Mouse (Mus musculus) frontal cortex, postnatal 25 days (tissue): ENCODE data around the gene Tubg1.
A peak's percentile ranks its signal among the peaks of the same experiment; 100 is the strongest.

ENCODE experiments used
- DNase-seq, 2 experiments: peaks; one replicate each; pipeline ENCODE4 v3.0.0; 2022; ENCODE audit warnings: low spot score in 2 of 2

Gene Tubg1

DNA sequence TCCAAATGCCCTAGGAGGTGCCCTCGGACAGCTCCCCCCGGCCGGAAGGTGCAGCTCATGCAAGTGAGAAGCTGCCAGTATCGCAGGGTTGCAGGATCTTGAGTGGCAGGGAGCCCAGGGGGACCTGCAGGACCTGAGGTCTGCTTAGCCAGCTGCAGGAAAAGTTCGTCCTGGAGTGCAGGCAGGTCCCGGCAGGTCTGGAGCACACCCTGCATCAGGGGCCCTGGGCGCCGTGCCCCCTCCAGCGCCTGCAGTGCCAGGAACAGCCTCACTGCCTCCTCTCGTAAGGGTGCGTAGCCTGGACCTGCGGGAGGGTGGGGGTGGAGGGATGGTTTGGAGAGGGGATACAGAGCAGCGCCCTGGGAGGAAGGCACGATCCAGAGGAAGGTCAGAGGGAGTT lies 46.6 kb downstream of the Tubg1 start:
- no peak for DNase-seq

DNA sequence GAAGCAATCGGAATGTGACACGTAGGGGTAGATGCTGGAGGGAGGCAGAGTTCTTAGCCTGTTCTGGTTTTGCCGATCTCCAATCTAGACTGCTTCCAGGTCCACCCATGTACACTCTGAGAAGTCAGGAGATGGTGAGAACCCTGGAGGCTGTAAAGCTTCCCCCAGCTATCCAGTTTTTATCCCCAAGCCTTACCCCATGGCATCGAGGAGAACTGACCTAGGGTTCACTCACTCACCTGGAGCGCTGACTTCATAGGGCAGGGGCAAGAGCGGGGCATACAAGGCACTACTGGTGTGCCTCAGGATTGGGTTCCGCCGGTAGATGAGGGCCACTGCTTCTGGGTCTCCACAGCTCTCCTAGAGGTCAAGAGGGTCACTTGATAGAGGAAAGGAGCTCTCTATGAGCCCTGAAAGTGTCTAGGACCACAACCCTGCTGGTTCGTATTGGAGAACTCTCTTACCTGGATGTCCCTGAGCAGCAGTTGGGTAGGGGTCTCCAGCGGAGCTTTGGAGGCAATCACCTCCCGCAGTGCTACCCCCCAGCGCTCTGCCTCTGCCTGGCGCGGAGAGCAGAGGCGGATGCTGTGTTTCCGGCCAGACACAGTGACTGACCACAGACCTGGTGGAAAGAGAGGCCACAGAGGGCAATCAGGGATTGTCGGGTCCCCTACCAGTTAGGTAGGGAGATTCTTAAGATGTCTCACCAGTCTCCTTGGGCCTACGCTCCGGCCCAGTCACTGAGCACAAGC lies 47.6 kb downstream of the Tubg1 start:
- DNase-seq: no peak

DNA sequence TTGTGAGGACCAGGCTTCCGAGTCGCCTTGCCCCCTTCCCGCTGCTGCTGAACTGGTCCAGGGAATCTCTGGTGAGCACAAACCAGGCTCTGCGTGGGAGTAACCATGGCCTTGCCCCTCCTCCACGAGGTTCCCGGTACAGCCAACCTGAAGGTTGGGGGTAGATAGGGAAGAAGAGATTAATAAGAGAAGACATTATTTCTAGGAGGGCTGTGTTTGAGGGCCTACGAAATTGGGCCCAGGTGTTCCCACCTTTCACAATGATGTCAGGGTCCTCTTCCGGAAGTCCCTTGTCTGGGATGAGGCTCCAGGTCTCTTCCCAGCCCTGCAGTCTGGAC lies 48.2 kb downstream of the Tubg1 start:
- DNase-seq: no peak

- no peak for DNase-seq
These were observed 48.7 kb downstream of the Tubg1 start for GRCm38 (mm10) chr11:101168301-101168980.

GRCm38 (mm10) chr11:101169301-101170107 lies 49.8 kb downstream of the Tubg1 start:
- no peak for DNase-seq

GRCm38 (mm10) chr11:101170354-101170810 lies 50.6 kb downstream of the Tubg1 start, which contains the start of gene Cntnap1:
Gene Cntnap1 (plus strand): TSS chr11:101170523.
- no peak for DNase-seq

GRCm38 (mm10) chr11:101170811-101171610 lies 51.3 kb downstream of the Tubg1 start, which contains the start of gene Plekhh3:
Gene Plekhh3 (minus strand): TSS chr11:101171351.
- DNase-seq: peak; percentile 70 to 88

GRCm38 (mm10) chr11:101171721-101172433 lies 52.1 kb downstream of the Tubg1 start:
- DNase-seq: peak; percentile 50 to 52

DNA sequence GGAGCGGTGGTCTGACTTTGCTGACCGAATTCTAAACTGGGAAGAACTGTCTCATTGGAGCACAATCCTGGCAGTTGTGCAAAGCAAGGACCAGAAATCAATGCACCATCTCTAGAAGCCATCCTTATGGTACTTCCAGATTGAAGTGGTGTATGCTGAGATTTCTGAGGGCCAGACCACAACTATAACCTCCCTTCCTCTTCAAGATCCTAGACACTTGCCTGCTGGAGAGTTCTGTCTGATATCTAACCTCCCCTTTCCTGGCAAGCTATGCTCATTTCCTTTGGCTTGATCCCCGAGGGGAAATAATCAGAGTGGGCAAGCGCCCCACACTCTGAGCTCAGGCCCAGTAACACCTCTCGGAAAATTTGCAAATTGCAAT lies 52.7 kb downstream of the Tubg1 start:
- no peak for DNase-seq

DNA sequence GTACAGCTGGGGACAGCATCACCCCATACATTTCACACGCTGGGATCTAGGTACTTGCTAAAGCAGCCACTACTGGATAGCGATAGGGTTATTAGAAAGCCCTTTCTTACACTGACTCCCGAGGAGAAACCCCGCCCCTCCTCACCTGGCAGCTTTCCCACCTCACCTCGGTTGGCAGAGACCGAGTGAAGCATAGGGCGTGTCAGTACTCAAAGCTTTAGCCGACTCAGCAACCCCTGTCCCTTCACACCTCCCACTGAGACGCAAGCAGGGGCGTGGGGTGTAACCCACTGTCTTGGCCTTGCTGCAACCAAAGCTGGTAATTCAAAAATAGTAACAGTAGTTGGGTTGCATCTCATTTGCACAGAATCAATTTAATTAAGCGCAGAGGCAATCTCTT lies 53.4 kb downstream of the Tubg1 start:
- no peak for DNase-seq

DNA sequence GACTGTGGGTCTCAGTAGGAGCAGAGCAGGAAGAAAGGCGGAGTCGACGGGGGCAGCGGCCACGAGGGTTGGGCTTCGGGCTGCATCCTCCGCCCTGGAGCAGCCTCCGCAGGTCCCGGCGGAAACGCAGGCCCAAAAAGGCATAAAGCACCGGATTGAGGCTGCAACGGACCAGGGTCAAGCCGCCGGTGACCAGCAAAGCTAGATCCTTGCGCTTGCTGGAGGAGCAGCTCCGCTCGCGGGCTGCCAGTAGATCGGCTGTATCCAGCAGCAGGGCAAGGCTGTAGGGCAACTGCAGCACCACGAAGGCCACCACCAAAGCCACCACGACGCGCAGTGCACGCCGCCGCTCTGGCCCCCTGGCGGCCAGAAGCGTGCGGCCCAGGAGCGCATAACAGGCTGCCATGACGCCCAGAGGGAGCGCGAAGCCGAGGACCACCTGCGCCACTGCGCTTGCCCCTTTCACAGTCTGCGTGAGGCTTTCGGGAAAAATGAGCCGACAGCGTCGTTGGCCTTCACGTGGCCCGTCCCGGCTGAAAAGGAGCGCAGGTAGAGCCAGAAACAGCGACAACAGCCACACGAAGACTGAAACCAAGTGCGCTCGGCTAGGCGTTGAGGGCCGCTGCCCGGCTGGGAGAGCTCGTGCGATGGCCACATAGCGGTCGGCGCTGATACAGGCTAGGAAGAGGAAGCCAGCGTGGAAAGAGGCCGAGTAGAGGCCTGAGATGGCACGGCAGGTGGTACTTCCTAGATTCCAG lies 54.1 kb downstream of the Tubg1 start:
- no peak for DNase-seq

DNA sequence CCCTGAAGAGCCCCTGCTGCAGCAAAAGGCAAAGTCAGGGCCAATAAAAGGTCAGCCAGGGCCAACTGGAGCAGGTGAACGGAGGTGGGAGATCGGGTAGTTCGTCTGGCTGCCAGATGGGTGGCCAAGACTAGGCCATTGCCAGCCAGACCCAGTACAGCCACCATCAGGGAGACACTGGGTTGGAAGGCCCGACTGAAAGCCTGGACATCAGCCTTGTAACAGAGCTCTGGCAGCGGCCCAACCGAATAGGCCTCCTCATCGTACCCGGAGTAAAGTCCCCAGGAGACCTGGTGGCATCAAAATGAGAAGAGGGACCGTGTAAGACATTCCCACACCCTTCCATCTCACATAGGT lies 54.6 kb downstream of the Tubg1 start:
- no peak for DNase-seq

- no peak for DNase-seq
These were observed 55.3 kb downstream of the Tubg1 start, which contains the start of gene Ccr10 for GRCm38 (mm10) chr11:101174851-101175628. Gene Ccr10 (minus strand): TSS chr11:101175443.

DNA sequence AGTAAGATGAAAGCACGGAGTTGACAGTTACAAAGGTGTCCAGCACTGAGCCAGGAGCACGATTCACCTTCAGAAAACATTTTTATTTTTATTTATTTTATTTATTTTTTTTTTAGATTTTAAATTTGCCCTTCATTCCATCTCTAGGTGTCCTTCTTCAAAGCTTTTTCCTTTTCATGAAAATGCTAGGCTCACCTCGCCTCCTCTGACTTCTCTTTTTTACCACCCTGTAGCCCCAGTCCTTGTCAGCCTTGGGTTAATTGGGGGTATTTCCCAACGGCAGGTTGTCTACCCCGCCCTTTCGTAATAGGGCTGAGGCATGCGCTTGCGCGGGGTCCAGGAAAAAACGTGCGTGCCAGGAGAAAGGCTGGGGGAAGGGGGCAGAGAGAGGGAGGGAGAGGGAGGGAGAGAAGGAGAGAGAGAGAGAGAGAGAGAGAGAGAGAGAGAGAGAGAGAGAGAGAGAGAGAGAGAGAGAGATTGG lies 55.9 kb downstream of the Tubg1 start:
- DNase-seq: no peak
